Mouse (Mus musculus): ENCODE measurements at regions not wholly inside any gene's neighbourhood (a gene's known extent, or its start where the extent isn't known, plus 50 kb on each side); places are given as distances from the start of the nearest gene placed in this dataset.

- TF ChIP-seq CTCF (IDR thresholded peaks at IDR 0.05; ENCODE audit: low read depth) (no peak), EP300 (IDR thresholded peaks at IDR 0.05; ENCODE audit: low read depth) (no peak)
Observed at GRCm38 (mm10) chr9:113601451-113601850, 106.6 kb downstream of the Pdcd6ip start.

Data from liver, postnatal 0 days (tissue).